Mouse (Mus musculus) hindbrain, embryonic 13.5 days (tissue): ENCODE measurements around the gene Slc25a44. TPM values are rescaled to one million over a fixed set of nuclear protein-coding genes. Genes with fewer than 3 reads are reported as not detected.
A peak's percentile ranks its signal among the peaks of the same experiment; 100 is the strongest.

Experiments
- ATAC-seq: fragments of 200-750 bp; cut with Nextera tagmentation; 2 replicates; pipeline ENCODE4 v1.8.0; 2017; ENCODE audit warnings: moderate TSS enrichment; ENCODE audit not compliant: low FRiP score
- H3K27ac ChIP-seq: fragments of 300-500 bp; sonication (generic); 2 replicates; pipeline ENCODE4 v1.5.1; 2015; ENCODE audit warnings: inconsistent platforms, mild to moderate bottlenecking, moderate library complexity
- H3K27me3 ChIP-seq: fragments of 300-500 bp; sonication (generic); 2 replicates; pipeline ENCODE4 v1.6.1; 2015; ENCODE audit warnings: mild to moderate bottlenecking, inconsistent platforms
- H3K36me3 ChIP-seq: fragments of 300-500 bp; sonication (generic); 2 replicates; pipeline ENCODE4 v1.6.1; 2015; ENCODE audit warnings: mild to moderate bottlenecking, inconsistent platforms
- H3K4me1 ChIP-seq: fragments of 300-500 bp; sonication (generic); replicated peaks from 2 replicates; pipeline ENCODE4 v1.6.1; 2015; ENCODE audit warnings: inconsistent platforms
- H3K4me2 ChIP-seq: fragments of 300-500 bp; sonication (generic); 2 replicates; pipeline ENCODE4 v1.6.1; 2015; ENCODE audit warnings: inconsistent platforms, mild to moderate bottlenecking, moderate library complexity
- H3K4me3 ChIP-seq: fragments of 300-500 bp; sonication (generic); 2 replicates; pipeline ENCODE4 v1.5.1; 2015; ENCODE audit warnings: mild to moderate bottlenecking, inconsistent platforms
- H3K9ac ChIP-seq: fragments of 300-500 bp; sonication (generic); 2 replicates; pipeline ENCODE4 v1.6.1; 2015; ENCODE audit warnings: mild to moderate bottlenecking, inconsistent platforms
- H3K9me3 ChIP-seq: fragments of 300-500 bp; sonication (generic); 2 replicates; pipeline ENCODE4 v1.6.1; 2016; ENCODE audit warnings: inconsistent platforms
- WGBS: fragments of 180-500 bp; shearing (Covaris S2); methylation state at CpG from one replicate; pipeline ENCODE4 v1.1.7; 2015; 5-methylcytosine and 5-hydroxymethylcytosine counted together
- polyA plus RNA-seq: library from polyadenylated mRNA; unstranded; fragments of >200 nt; fragmentation: Nextera tagmentation; extraction: Ambion mirVana; gene quantifications from 2 replicates; pipeline ENCODE4 v1.2.1, GENCODE M21; 2015

The Slc25a44 gene
- polyA plus RNA-seq, result 32.5 and 32.8 TPM in 2 replicates

DNA sequence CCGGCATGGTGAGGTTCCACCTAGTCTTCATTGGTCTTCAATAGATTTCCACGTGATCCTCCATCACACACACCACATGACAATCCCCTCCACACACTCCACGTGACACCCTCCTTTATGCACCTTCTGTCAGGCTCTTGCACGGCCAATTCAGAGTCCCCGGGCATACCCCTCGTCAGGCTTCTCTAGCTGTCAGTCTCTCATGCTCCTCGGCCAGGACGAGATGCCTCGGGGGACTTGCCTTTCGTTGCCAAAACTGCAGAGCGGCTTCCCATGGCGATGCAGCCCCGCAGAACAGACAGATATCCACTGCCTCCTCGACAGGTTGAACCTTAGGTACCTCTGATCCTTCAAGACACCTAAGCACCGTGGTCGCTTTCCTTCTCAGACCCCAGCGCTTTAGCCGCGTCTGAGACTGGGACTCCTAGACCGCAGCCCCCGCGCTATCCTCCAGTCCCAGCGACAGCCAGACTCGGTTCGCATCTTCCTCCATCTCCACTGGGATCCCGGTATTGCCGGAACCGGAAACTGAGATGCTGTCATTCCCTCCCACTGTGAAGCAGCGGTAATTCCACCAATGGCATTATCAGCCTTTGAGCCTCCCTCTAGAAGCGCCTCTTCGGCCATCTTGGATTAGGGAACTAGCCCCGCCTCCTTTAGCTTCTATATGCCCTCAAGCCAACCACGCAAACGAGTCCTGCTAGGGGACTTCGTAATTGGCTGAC, at the start of gene Slc25a44:
TSS of gene Slc25a44 (minus strand) at position 535 of the 725 bp plus-strand sequence.
- Histone ChIP-seq H3K4me2 (peak within 1 kb of the TSS; percentile 81), H3K4me3 (peak within 1 kb of the TSS; percentile 79), H3K9ac (peak within 1 kb of the TSS; percentile 82), H3K27ac (peak within 1 kb of the TSS; percentile 91), H3K9me3 (no peaks in the 10 kb centered on the region), H3K4me1 (peaks cover 34% of the 10 kb centered on the region), H3K36me3 (peaks cover 19% of the 10 kb centered on the region), H3K27me3 (no peaks in the 10 kb centered on the region)
- peak; percentile 96 for ATAC-seq
- WGBS, result 1% methylated on average over 35 of the region's 35 CpGs

DNA sequence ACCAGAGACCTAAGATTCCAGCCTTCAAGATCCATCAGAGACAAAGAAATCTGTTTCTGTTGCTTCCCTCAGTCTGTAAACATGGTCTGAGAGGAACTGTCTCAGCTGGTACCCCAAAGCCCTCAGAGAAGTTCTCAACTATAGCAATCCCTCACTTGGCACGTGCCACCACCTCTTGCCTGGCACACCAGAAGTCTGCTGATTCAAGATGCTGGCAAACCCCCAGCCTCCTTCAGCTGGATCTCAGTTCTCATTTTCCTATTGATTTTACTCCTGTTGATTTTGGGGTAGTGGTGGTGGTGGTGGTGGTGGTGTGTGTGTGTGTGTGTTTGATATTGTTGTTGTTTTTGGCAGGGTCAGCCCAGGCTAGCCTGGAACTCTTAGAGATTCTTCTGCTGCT, 48.6 kb upstream of the Slc25a44 start:
- Histone ChIP-seq H3K4me3 (no peak overlapping the region), H3K9me3 (no peaks in the 10 kb centered on the region), H3K36me3 (no peaks in the 10 kb centered on the region), H3K27ac (peak overlapping the region; percentile 44; the same call in 1 of the 2 replicates), H3K9ac (no peak overlapping the region), H3K4me2 (no peak overlapping the region), H3K4me1 (peaks cover 11% of the 10 kb centered on the region; the same call in 1 of the 2 replicates), H3K27me3 (0 out of 2 replicates have a peak, but pooled peaks cover 1% of the 10 kb centered on the region)
- no peak for ATAC-seq
- WGBS, result 81% methylated on average over 1 of the region's 1 CpGs

GRCm38 (mm10) chr3:88473020-88473419, 48.1 kb upstream of the Slc25a44 start:
- no peaks in the 10 kb centered on the region for H3K36me3 ChIP-seq
- peak overlapping the region; percentile 44; the same call in 1 of the 2 replicates for H3K27ac ChIP-seq
- ATAC-seq, result no peak
- H3K27me3 ChIP-seq, result 0 out of 2 replicates have a peak, but pooled peaks cover 4% of the 10 kb centered on the region
- H3K4me2 ChIP-seq, result no peak overlapping the region
- H3K4me3 ChIP-seq, result no peak overlapping the region
- no peaks in the 10 kb centered on the region for H3K9me3 ChIP-seq
- no peak overlapping the region for H3K9ac ChIP-seq
- WGBS, result 24% methylated on average over 5 of the region's 5 CpGs
- H3K4me1 ChIP-seq, result peaks cover 11% of the 10 kb centered on the region; the same call in 1 of the 2 replicates

GRCm38 (mm10) chr3:88470943-88471479, 46.1 kb upstream of the Slc25a44 start:
- 42% methylated on average over 10 of the region's 10 CpGs for WGBS
- H3K27ac ChIP-seq, result no peak overlapping the region
- H3K27me3 ChIP-seq, result peaks cover 12% of the 10 kb centered on the region
- ATAC-seq, result no peak
- no peak overlapping the region for H3K9ac ChIP-seq
- no peaks in the 10 kb centered on the region for H3K9me3 ChIP-seq
- peaks cover 9% of the 10 kb centered on the region; the same call in 1 of the 2 replicates for H3K4me1 ChIP-seq
- no peaks in the 10 kb centered on the region for H3K36me3 ChIP-seq
- no peak overlapping the region for H3K4me2 ChIP-seq
- no peak overlapping the region for H3K4me3 ChIP-seq

- 83% methylated on average over 2 of the region's 2 CpGs for WGBS
- H3K27ac ChIP-seq, result no peak overlapping the region
- H3K36me3 ChIP-seq, result no peaks in the 10 kb centered on the region
- H3K9ac ChIP-seq, result no peak overlapping the region
- no peak overlapping the region for H3K4me3 ChIP-seq
- H3K4me2 ChIP-seq, result no peak overlapping the region
- H3K4me1 ChIP-seq, result peaks cover 9% of the 10 kb centered on the region; the same call in 1 of the 2 replicates
- H3K27me3 ChIP-seq, result peaks cover 12% of the 10 kb centered on the region
- ATAC-seq, result no peak
- H3K9me3 ChIP-seq, result no peaks in the 10 kb centered on the region
These were observed 44.5 kb upstream of the Slc25a44 start for GRCm38 (mm10) chr3:88469466-88469865.

GRCm38 (mm10) chr3:88467116-88467824, 42.3 kb upstream of the Slc25a44 start:
- no peaks in the 10 kb centered on the region; the same call in 1 of the 2 replicates for H3K4me1 ChIP-seq
- peaks cover 12% of the 10 kb centered on the region for H3K27me3 ChIP-seq
- no peak overlapping the region for H3K27ac ChIP-seq
- peak overlapping the region; percentile 29; the same call in 1 of the 2 replicates for H3K9ac ChIP-seq
- peak; percentile 82 for ATAC-seq
- no peak overlapping the region for H3K4me3 ChIP-seq
- no peaks in the 10 kb centered on the region for H3K9me3 ChIP-seq
- H3K4me2 ChIP-seq, result no peak overlapping the region
- H3K36me3 ChIP-seq, result no peaks in the 10 kb centered on the region
- 33% methylated on average over 16 of the region's 16 CpGs for WGBS

GRCm38 (mm10) chr3:88465127-88465526, 40.2 kb upstream of the Slc25a44 start:
- H3K4me3 ChIP-seq, result no peak overlapping the region
- H3K27ac ChIP-seq, result no peak overlapping the region
- no peaks in the 10 kb centered on the region for H3K36me3 ChIP-seq
- no peak overlapping the region for H3K4me2 ChIP-seq
- no peak overlapping the region for H3K9ac ChIP-seq
- peaks cover 9% of the 10 kb centered on the region; the same call in 1 of the 2 replicates for H3K4me1 ChIP-seq
- WGBS, result 92% methylated on average over 2 of the region's 2 CpGs
- peaks cover 12% of the 10 kb centered on the region for H3K27me3 ChIP-seq
- H3K9me3 ChIP-seq, result no peaks in the 10 kb centered on the region
- no peak for ATAC-seq

GRCm38 (mm10) chr3:88464425-88464824, 39.5 kb upstream of the Slc25a44 start:
- no peaks in the 10 kb centered on the region for H3K36me3 ChIP-seq
- H3K4me1 ChIP-seq, result peaks cover 9% of the 10 kb centered on the region; the same call in 1 of the 2 replicates
- no peak overlapping the region for H3K4me3 ChIP-seq
- H3K9ac ChIP-seq, result no peak overlapping the region
- H3K27me3 ChIP-seq, result peaks cover 12% of the 10 kb centered on the region
- no peak overlapping the region for H3K27ac ChIP-seq
- no peaks in the 10 kb centered on the region for H3K9me3 ChIP-seq
- ATAC-seq, result no peak
- WGBS, result 57% methylated on average over 3 of the region's 3 CpGs
- H3K4me2 ChIP-seq, result no peak overlapping the region

- H3K4me3 ChIP-seq, result no peak within 1 kb of the TSS
- no peak within 1 kb of the TSS for H3K9ac ChIP-seq
- H3K4me2 ChIP-seq, result no peak within 1 kb of the TSS
- 44% methylated on average over 12 of the region's 12 CpGs for WGBS
- no peak within 1 kb of the TSS for H3K27ac ChIP-seq
- no peaks in the 10 kb centered on the region for H3K9me3 ChIP-seq
- H3K4me1 ChIP-seq, result peaks cover 40% of the 10 kb centered on the region
- no peaks in the 10 kb centered on the region for H3K36me3 ChIP-seq
- no peaks in the 10 kb centered on the region for H3K27me3 ChIP-seq
- no peak for ATAC-seq
These were observed 36.2 kb upstream of the Slc25a44 start, which contains the start of gene Sema4a for GRCm38 (mm10) chr3:88460983-88461696. Gene Sema4a, minus strand, starts transcription at chr3:88461182.

GRCm38 (mm10) chr3:88460029-88460428, 35.1 kb upstream of the Slc25a44 start:
- no peak overlapping the region for H3K4me3 ChIP-seq
- H3K27ac ChIP-seq, result no peak overlapping the region
- ATAC-seq, result no peak
- no peaks in the 10 kb centered on the region for H3K36me3 ChIP-seq
- no peak overlapping the region for H3K9ac ChIP-seq
- peaks cover 46% of the 10 kb centered on the region for H3K4me1 ChIP-seq
- H3K9me3 ChIP-seq, result no peaks in the 10 kb centered on the region
- H3K27me3 ChIP-seq, result no peaks in the 10 kb centered on the region
- WGBS, result 79% methylated on average over 5 of the region's 5 CpGs
- no peak overlapping the region for H3K4me2 ChIP-seq

GRCm38 (mm10) chr3:88458778-88459219, 33.9 kb upstream of the Slc25a44 start:
- Histone ChIP-seq H3K9ac (peak overlapping the region; percentile 82), H3K4me2 (peak overlapping the region; percentile 84), H3K4me1 (peaks cover 48% of the 10 kb centered on the region), H3K9me3 (no peaks in the 10 kb centered on the region), H3K4me3 (peak overlapping the region; percentile 50), H3K27ac (peak overlapping the region; percentile 88), H3K36me3 (peaks cover 11% of the 10 kb centered on the region), H3K27me3 (0 out of 2 replicates have a peak, but pooled peaks cover 5% of the 10 kb centered on the region)
- peak; percentile 80 for ATAC-seq
- WGBS, result 2% methylated on average over 14 of the region's 14 CpGs
